Mouse (Mus musculus): ENCODE results near the gene Eml4.

The Eml4 gene

GRCm38 (mm10) chr17:83513655-83514212 is 163.0 kb downstream of the Eml4 start:
- no peak for DNase-seq

GRCm38 (mm10) chr17:83514213-83514701 is 163.5 kb downstream of the Eml4 start:
- peak; percentile 91 to 94 for DNase-seq

DNA sequence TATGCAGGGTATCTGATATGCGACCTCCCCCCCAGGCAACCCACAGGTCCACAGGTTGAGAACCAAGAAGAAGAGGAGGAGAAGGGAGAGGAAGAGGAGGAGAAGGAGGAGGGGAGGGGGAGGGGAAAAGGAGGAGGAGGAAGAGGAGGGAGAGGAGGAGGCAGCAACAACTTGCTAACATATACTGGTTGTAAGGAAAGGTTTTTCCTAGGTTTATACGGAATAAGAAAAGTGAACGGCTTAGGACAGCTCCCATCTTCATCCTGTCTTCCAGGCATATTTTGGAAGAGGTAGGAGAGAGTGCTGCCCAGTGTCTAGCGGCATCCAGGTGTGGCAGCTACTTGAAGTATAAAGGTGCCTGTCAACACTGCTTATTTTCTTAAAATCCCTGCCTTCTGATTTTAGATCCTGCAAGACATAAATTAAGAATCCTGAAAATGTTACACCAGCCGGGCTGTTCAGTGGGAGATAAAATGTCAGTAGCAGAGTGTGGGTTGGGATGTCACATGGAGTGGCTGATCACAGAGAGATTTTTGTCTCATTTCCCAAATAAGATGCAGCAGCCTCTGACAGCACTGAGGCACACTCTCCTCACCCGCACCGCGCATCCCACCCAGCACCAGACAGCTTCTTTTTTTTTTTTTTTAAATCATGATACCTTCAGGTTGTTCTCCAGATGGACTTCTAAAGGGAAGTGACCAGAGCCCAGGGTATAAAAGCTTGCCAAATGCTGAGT is 166.7 kb downstream of the Eml4 start, which contains the start of gene Cox7a2l:
Cox7a2l (minus strand) TSS at position 51 of the 736 bp plus-strand sequence.
- no peak for DNase-seq

- no peak for DNase-seq
Measured at GRCm38 (mm10) chr17:83521881-83522280, 171.2 kb downstream of the Eml4 start.

DNA sequence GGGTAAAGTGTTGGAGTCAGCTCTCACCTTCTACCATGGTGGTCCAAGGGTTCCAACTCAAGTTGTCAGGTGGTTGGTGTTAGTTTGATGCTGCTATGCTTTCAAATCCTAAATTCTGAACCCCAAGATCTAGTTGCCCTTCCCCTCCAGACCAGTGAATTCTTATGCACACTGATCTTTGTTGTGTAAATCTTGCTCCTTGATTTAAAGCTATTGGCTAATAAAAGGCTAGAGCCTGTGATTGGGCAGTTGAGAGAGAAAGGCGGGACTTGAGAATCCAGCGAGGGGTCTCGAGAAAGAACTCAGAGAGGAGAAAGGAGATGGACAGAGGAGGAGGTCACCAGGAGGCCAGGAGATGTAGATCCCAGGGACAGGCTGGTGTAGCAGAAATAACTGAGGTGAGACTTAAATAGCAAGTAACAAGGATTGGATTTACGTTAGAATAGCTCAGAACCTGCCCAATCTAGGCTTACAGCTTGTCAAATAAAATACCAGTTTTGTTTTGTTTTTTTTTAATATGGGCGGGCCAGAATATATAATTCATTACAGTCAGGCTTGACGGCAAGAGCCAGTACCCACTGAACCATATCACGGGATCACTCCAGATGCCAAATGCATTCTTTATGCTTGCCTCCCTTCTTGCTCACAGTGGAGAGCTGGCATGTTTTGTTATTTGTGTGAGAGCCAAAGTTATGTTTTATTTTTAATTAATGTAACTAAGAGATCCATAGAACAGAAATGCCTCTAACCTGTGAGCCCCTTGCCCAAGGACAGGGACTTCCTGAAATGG is 172.1 kb downstream of the Eml4 start:
- DNase-seq, result no peak

DNA sequence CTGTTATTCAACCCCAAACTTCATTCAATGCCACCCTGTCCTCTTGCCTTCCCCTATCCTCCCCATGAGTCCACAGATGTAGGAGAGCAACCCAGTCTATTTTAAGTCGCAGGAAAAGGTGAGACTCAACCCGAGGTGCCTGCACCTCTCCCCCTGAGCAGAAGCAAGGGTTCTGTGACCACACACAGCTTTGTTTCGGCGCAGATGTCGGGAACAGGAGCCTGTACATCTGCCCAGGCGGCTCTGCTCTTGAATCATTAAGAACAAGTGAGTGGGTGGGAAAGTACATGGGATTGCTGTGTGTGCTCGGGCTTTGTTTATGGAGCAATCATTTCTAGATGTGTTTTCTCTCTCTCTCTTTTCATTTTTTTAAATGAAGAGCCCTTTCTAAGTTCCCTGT is 174.0 kb downstream of the Eml4 start:
- DNase-seq, result no peak

GRCm38 (mm10) chr17:83525596-83525995 is 174.9 kb downstream of the Eml4 start:
- DNase-seq, result no peak

DNA sequence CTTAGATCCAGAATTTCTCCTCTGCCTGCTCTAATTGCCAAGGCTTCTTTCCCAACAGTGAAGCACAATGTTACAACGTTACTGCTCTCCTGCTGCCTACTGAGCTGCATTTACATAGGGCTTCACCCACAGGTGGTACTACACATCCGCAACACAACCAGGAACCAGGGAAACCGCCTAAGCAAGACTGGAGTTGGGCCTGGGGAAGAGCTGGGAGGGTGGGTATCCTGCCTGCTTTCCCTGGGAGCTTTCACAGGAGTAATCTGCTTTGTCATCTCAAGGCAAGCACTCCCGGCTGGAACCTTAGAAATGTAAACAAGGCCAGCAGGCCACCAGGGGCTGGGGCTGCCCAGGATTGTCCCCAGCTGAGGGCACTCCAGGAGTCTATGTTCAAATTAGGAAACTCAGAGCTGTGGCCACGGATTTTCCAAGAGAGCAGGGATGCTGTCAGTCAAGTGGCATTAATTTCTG is 175.4 kb downstream of the Eml4 start:
- DNase-seq, result no peak

GRCm38 (mm10) chr17:83526624-83527532 is 176.1 kb downstream of the Eml4 start:
- DNase-seq, result no peak

- DNase-seq, result peak; percentile 30 to 44
Measured at GRCm38 (mm10) chr17:83527651-83528381, 177.1 kb downstream of the Eml4 start.

All from cerebellum, postnatal 25 days (tissue).